Mouse (Mus musculus): ENCODE data around the gene Smbd1. TPM values are rescaled to one million over a fixed set of nuclear protein-coding genes. Genes with fewer than 3 reads are reported as not detected.

Smbd1 gene
- polyA plus RNA-seq, 1 experiment from 2014 or later: not detected

GRCm38 (mm10) chr16:32831501-32831900 is 21.2 kb upstream of the Smbd1 start:
- no peaks in the 10 kb centered on the region for H3K9me3 ChIP-seq (ENCODE audit: control insufficient read depth, low read length)
- H3K36me3 ChIP-seq (ENCODE audit: control insufficient read depth, insufficient read depth, low read length): peaks cover 4% of the 10 kb centered on the region
- no peaks in the 10 kb centered on the region for H3K4me1 ChIP-seq (ENCODE audit: control insufficient read depth, insufficient read depth, low read length)
- no peaks in the 10 kb centered on the region for H3K27me3 ChIP-seq (ENCODE audit: control insufficient read depth, insufficient read depth, low read length)
- no peak overlapping the region for H3K9ac ChIP-seq (ENCODE audit: low read length)
- DNase-seq (ENCODE audit: low spot score): no peak
- H3K27ac ChIP-seq (replicated peaks; ENCODE audit: low read depth, low read length): no peak overlapping the region
- no peak overlapping the region for H3K4me3 ChIP-seq (ENCODE audit: low read depth, low read length)
- 85% methylated on average over 4 of the region's 4 CpGs for WGBS
- ATAC-seq (ENCODE audit: insufficient number of reproducible peaks, low FRiP score, low TSS enrichment, low read depth): no peak
- no peak overlapping the region for H3K4me2 ChIP-seq (ENCODE audit: low read depth, severe bottlenecking)

GRCm38 (mm10) chr16:32829104-32829503 is 18.8 kb upstream of the Smbd1 start:
- H3K4me2 ChIP-seq (ENCODE audit: low read depth, severe bottlenecking): no peak overlapping the region
- DNase-seq (ENCODE audit: low spot score): no peak
- no peaks in the 10 kb centered on the region for H3K9me3 ChIP-seq (ENCODE audit: control insufficient read depth, low read length)
- H3K36me3 ChIP-seq (ENCODE audit: control insufficient read depth, insufficient read depth, low read length): peaks cover 3% of the 10 kb centered on the region
- 86% methylated on average over 11 of the region's 11 CpGs for WGBS
- H3K27ac ChIP-seq (replicated peaks; ENCODE audit: low read depth, low read length): no peak overlapping the region
- H3K4me1 ChIP-seq (ENCODE audit: control insufficient read depth, insufficient read depth, low read length): no peaks in the 10 kb centered on the region
- no peak overlapping the region for H3K9ac ChIP-seq (ENCODE audit: low read length)
- no peak for ATAC-seq (ENCODE audit: insufficient number of reproducible peaks, low FRiP score, low TSS enrichment, low read depth)
- H3K4me3 ChIP-seq (ENCODE audit: low read depth, low read length): no peak overlapping the region
- no peaks in the 10 kb centered on the region for H3K27me3 ChIP-seq (ENCODE audit: control insufficient read depth, insufficient read depth, low read length)

- Histone ChIP-seq H3K4me1 (ENCODE audit: control insufficient read depth, insufficient read depth, low read length) (no peaks in the 10 kb centered on the region), H3K9ac (ENCODE audit: low read length) (no peak overlapping the region), H3K4me3 (ENCODE audit: low read depth, low read length) (no peak overlapping the region), H3K27ac (replicated peaks; ENCODE audit: low read depth, low read length) (no peak overlapping the region), H3K4me2 (ENCODE audit: low read depth, severe bottlenecking) (no peak overlapping the region), H3K27me3 (ENCODE audit: control insufficient read depth, insufficient read depth, low read length) (no peaks in the 10 kb centered on the region), H3K9me3 (ENCODE audit: control insufficient read depth, low read length) (no peaks in the 10 kb centered on the region), H3K36me3 (ENCODE audit: control insufficient read depth, insufficient read depth, low read length) (peaks cover 4% of the 10 kb centered on the region)
- WGBS: 94% methylated on average over 11 of the region's 11 CpGs
- DNase-seq (ENCODE audit: low spot score) (no peak), ATAC-seq (ENCODE audit: insufficient number of reproducible peaks, low FRiP score, low TSS enrichment, low read depth) (no peak)
These were observed 16.2 kb upstream of the Smbd1 start for GRCm38 (mm10) chr16:32826521-32826920.

- ATAC-seq (ENCODE audit: insufficient number of reproducible peaks, low FRiP score, low TSS enrichment, low read depth): no peak
- Histone ChIP-seq H3K27ac (replicated peaks; ENCODE audit: low read depth, low read length) (no peak overlapping the region), H3K27me3 (ENCODE audit: control insufficient read depth, insufficient read depth, low read length) (no peaks in the 10 kb centered on the region), H3K4me2 (ENCODE audit: low read depth, severe bottlenecking) (no peak overlapping the region), H3K4me3 (ENCODE audit: low read depth, low read length) (no peak overlapping the region), H3K4me1 (ENCODE audit: control insufficient read depth, insufficient read depth, low read length) (no peaks in the 10 kb centered on the region), H3K9ac (ENCODE audit: low read length) (no peak overlapping the region), H3K9me3 (ENCODE audit: control insufficient read depth, low read length) (no peaks in the 10 kb centered on the region), H3K36me3 (ENCODE audit: control insufficient read depth, insufficient read depth, low read length) (peaks cover 4% of the 10 kb centered on the region)
- DNase-seq (ENCODE audit: low spot score): no peak
- 77% methylated on average over 12 of the region's 12 CpGs for WGBS
These were observed 15.1 kb upstream of the Smbd1 start for GRCm38 (mm10) chr16:32825380-32825779.

GRCm38 (mm10) chr16:32824061-32824460 is 13.8 kb upstream of the Smbd1 start:
- no peak for DNase-seq (ENCODE audit: low spot score)
- no peak overlapping the region for H3K9ac ChIP-seq (ENCODE audit: low read length)
- 94% methylated on average over 13 of the region's 13 CpGs for WGBS

GRCm38 (mm10) chr16:32823487-32823886 is 13.2 kb upstream of the Smbd1 start:
- H3K4me3 ChIP-seq (ENCODE audit: low read depth, low read length): no peak overlapping the region
- H3K36me3 ChIP-seq (ENCODE audit: control insufficient read depth, insufficient read depth, low read length): peaks cover 4% of the 10 kb centered on the region
- DNase-seq (ENCODE audit: low spot score) (no peak), ATAC-seq (ENCODE audit: insufficient number of reproducible peaks, low FRiP score, low TSS enrichment, low read depth) (no peak)
- no peaks in the 10 kb centered on the region for H3K9me3 ChIP-seq (ENCODE audit: control insufficient read depth, low read length)
- no peaks in the 10 kb centered on the region for H3K27me3 ChIP-seq (ENCODE audit: control insufficient read depth, insufficient read depth, low read length)
- H3K9ac ChIP-seq (ENCODE audit: low read length): no peak overlapping the region
- H3K4me1 ChIP-seq (ENCODE audit: control insufficient read depth, insufficient read depth, low read length): no peaks in the 10 kb centered on the region
- no peak overlapping the region for H3K4me2 ChIP-seq (ENCODE audit: low read depth, severe bottlenecking)
- no peak overlapping the region for H3K27ac ChIP-seq (replicated peaks; ENCODE audit: low read depth, low read length)
- WGBS: 89% methylated on average over 8 of the region's 8 CpGs

More at GRCm38 (mm10) chr16:32824061-32824460, 13.8 kb upstream of the Smbd1 start:
- no peak for ATAC-seq (ENCODE audit: insufficient number of reproducible peaks, low FRiP score, low TSS enrichment, low read depth)
- Histone ChIP-seq H3K36me3 (ENCODE audit: control insufficient read depth, insufficient read depth, low read length) (peaks cover 4% of the 10 kb centered on the region), H3K4me3 (ENCODE audit: low read depth, low read length) (no peak overlapping the region), H3K27me3 (ENCODE audit: control insufficient read depth, insufficient read depth, low read length) (no peaks in the 10 kb centered on the region), H3K4me2 (ENCODE audit: low read depth, severe bottlenecking) (no peak overlapping the region), H3K4me1 (ENCODE audit: control insufficient read depth, insufficient read depth, low read length) (no peaks in the 10 kb centered on the region), H3K27ac (replicated peaks; ENCODE audit: low read depth, low read length) (no peak overlapping the region), H3K9me3 (ENCODE audit: control insufficient read depth, low read length) (no peaks in the 10 kb centered on the region)

GRCm38 (mm10) chr16:32822881-32823280 is 12.6 kb upstream of the Smbd1 start:
- Histone ChIP-seq H3K4me3 (ENCODE audit: low read depth, low read length) (no peak overlapping the region), H3K27me3 (ENCODE audit: control insufficient read depth, insufficient read depth, low read length) (no peaks in the 10 kb centered on the region), H3K4me1 (ENCODE audit: control insufficient read depth, insufficient read depth, low read length) (no peaks in the 10 kb centered on the region), H3K9ac (ENCODE audit: low read length) (no peak overlapping the region), H3K4me2 (ENCODE audit: low read depth, severe bottlenecking) (no peak overlapping the region), H3K36me3 (ENCODE audit: control insufficient read depth, insufficient read depth, low read length) (peaks cover 4% of the 10 kb centered on the region), H3K9me3 (ENCODE audit: control insufficient read depth, low read length) (no peaks in the 10 kb centered on the region), H3K27ac (replicated peaks; ENCODE audit: low read depth, low read length) (no peak overlapping the region)
- 81% methylated on average over 5 of the region's 5 CpGs for WGBS
- ATAC-seq (ENCODE audit: insufficient number of reproducible peaks, low FRiP score, low TSS enrichment, low read depth) (no peak), DNase-seq (ENCODE audit: low spot score) (no peak)

GRCm38 (mm10) chr16:32822450-32822827 is 12.2 kb upstream of the Smbd1 start:
- Histone ChIP-seq H3K36me3 (ENCODE audit: control insufficient read depth, insufficient read depth, low read length) (peaks cover 2% of the 10 kb centered on the region; the same call in 1 of the 2 replicates), H3K27ac (replicated peaks; ENCODE audit: low read depth, low read length) (no peak overlapping the region), H3K9ac (ENCODE audit: low read length) (no peak overlapping the region), H3K27me3 (ENCODE audit: control insufficient read depth, insufficient read depth, low read length) (no peaks in the 10 kb centered on the region), H3K4me3 (ENCODE audit: low read depth, low read length) (no peak overlapping the region), H3K4me2 (ENCODE audit: low read depth, severe bottlenecking) (no peak overlapping the region), H3K4me1 (ENCODE audit: control insufficient read depth, insufficient read depth, low read length) (no peaks in the 10 kb centered on the region), H3K9me3 (ENCODE audit: control insufficient read depth, low read length) (no peaks in the 10 kb centered on the region)
- 79% methylated on average over 6 of the region's 6 CpGs for WGBS
- ATAC-seq (ENCODE audit: insufficient number of reproducible peaks, low FRiP score, low TSS enrichment, low read depth) (no peak), DNase-seq (ENCODE audit: low spot score) (no peak)

- Histone ChIP-seq H3K27me3 (ENCODE audit: control insufficient read depth, insufficient read depth, low read length) (no peaks in the 10 kb centered on the region), H3K4me3 (ENCODE audit: low read depth, low read length) (no peak overlapping the region), H3K9me3 (ENCODE audit: control insufficient read depth, low read length) (no peaks in the 10 kb centered on the region), H3K9ac (ENCODE audit: low read length) (no peak overlapping the region), H3K36me3 (ENCODE audit: control insufficient read depth, insufficient read depth, low read length) (peaks cover 2% of the 10 kb centered on the region; the same call in 1 of the 2 replicates), H3K27ac (replicated peaks; ENCODE audit: low read depth, low read length) (no peak overlapping the region), H3K4me1 (ENCODE audit: control insufficient read depth, insufficient read depth, low read length) (no peaks in the 10 kb centered on the region), H3K4me2 (ENCODE audit: low read depth, severe bottlenecking) (no peak overlapping the region)
- 66% methylated on average over 10 of the region's 10 CpGs for WGBS
- no peak for DNase-seq (ENCODE audit: low spot score)
- ATAC-seq (ENCODE audit: insufficient number of reproducible peaks, low FRiP score, low TSS enrichment, low read depth): no peak
These were observed 11.6 kb upstream of the Smbd1 start for GRCm38 (mm10) chr16:32821772-32822449.
